Mouse (Mus musculus): ENCODE data around the gene 4930469K13Rik.
A peak's percentile ranks its signal among the peaks of the same experiment; 100 is the strongest.

4930469K13Rik gene

GRCm38 (mm10) chr11:34079542-34080464, 18.6 kb downstream of the 4930469K13Rik start:
- DNase-seq (ENCODE audit: extremely low read depth, low read depth, low spot score): no peak

DNA sequence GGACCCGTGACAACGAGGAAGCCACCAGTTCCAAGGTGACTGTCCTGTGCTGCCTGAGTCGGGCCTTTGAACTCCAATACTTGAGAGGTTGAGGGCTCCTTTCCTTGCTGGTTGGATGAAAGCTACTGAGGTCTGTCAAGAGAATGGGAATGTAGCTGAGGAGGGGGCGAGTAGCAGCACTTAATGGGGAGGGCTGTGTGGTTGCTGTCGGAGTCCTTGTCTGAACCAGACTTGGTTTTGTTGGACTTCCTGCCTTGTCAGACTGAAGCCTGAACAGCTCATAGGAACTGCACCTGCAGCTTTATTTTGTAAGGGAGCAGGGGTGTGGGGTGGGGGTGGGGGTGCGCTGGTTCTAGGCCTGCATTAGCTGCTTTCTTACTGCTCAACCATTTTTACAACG, 19.8 kb downstream of the 4930469K13Rik start:
- DNase-seq (ENCODE audit: extremely low read depth, low read depth, low spot score): no peak

DNA sequence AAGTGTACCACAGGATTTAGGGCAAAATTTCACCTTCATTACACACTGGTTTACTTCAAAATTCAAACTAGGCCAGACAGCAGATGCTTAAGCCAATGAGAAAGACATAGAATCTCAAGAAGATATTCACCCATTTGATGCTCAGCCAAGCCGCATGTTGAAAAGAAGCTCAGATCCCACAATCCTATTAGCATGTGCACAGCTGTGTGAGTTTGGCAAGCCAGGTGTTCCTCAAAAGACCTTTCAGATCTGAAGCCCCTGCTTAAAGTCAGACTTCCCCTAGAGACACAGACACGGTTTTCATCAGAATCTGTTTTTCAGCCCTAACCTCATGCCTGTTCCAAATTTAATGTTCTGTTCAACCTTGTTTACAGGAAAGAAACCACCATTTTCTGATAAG, 20.5 kb downstream of the 4930469K13Rik start:
- DNase-seq (ENCODE audit: extremely low read depth, low read depth, low spot score): no peak

- DNase-seq (ENCODE audit: extremely low read depth, low read depth, low spot score): no peak
These were observed 24.6 kb downstream of the 4930469K13Rik start for GRCm38 (mm10) chr11:34073776-34074175.

DNA sequence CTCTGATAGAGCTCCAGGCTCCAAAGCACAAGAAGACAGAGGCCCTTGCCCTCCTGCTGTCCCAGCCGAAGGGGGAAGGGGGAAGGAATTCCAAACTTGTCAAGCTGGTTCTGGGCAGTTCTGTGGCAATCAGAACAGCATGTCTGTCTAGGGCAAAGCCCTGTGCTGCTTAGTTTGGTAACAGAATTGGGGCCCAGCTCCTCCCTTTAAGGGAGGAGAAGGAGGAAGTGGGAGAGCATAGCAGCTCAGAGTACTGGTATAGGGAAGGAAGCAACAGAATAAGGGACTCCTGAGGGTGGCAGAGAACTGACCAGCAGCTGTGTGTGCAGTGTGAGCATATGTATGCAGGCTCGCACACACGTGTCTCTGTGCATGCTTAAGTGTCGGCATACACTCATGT, 26.0 kb downstream of the 4930469K13Rik start:
- DNase-seq (ENCODE audit: extremely low read depth, low read depth, low spot score): peak; percentile 47

GRCm38 (mm10) chr11:34070596-34070995, 27.8 kb downstream of the 4930469K13Rik start:
- no peak for DNase-seq (ENCODE audit: extremely low read depth, low read depth, low spot score)

GRCm38 (mm10) chr11:34063702-34064485, 34.5 kb downstream of the 4930469K13Rik start:
- no peak for DNase-seq (ENCODE audit: extremely low read depth, low read depth, low spot score)

- no peak for DNase-seq (ENCODE audit: extremely low read depth, low read depth, low spot score)
These were observed 35.1 kb downstream of the 4930469K13Rik start for GRCm38 (mm10) chr11:34063257-34063656.

DNA sequence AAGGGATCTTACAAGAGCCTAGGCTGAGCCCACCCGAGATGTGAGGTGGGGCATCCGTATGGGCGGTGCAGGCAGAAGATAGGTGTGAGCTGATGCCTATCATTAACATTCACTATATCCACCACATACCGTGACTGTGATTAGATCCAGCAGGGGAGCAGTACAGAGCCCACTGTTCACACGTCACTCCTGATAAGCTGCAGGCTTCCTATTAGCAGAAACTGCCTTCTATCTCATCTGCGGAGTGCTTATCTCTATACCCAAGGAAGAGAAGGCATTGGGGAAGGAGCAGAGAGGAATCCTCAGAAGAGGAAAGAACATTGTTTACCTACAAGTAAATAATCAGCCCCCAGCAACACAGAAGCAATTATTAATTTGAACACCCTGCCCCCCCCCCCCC, 36.6 kb downstream of the 4930469K13Rik start:
- DNase-seq (ENCODE audit: extremely low read depth, low read depth, low spot score): no peak

DNA sequence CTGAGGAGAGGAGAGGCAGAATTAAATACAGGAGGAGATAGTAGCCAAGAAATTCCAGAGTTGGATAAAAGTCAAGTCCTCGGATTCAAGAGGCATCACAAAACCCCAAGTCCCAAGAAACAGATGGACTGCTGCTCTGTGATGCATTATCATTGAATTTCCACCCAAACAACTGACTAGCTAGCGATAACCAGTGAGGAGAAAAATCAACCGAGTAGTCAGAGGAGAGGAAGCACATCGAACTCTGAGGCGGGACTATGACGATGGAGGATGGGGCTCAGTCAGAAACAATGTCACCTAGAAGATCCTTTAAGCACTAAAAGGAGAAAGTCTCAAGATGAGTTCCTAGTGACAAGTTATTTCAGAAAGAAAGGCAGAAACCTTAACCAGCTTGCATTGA, 39.4 kb downstream of the 4930469K13Rik start:
- DNase-seq (ENCODE audit: extremely low read depth, low read depth, low spot score): no peak

DNA sequence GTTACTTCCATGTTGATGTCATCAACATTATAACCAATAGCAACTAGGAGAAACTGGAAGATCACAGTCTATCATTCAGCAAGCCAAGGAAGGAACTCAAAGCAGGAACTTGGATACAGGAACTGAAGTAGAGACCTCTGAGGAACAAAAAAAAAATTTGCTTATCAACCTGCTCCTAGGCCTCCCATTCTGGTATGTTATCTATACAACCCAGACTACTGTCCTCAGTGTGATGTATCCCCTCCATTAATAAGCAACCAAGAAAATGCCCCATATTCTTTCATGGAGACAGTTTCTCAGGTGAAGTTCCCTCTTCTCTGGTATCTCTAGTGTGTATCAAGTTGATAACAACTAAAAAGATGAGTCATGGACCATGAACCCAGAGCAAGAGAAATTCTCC, 40.0 kb downstream of the 4930469K13Rik start:
- DNase-seq (ENCODE audit: extremely low read depth, low read depth, low spot score): no peak

- DNase-seq (ENCODE audit: extremely low read depth, low read depth, low spot score): no peak
These were observed 41.6 kb downstream of the 4930469K13Rik start for GRCm38 (mm10) chr11:34056715-34057114.

- no peak for DNase-seq (ENCODE audit: extremely low read depth, low read depth, low spot score)
These were observed 44.2 kb downstream of the 4930469K13Rik start for GRCm38 (mm10) chr11:34054031-34054727.

DNA sequence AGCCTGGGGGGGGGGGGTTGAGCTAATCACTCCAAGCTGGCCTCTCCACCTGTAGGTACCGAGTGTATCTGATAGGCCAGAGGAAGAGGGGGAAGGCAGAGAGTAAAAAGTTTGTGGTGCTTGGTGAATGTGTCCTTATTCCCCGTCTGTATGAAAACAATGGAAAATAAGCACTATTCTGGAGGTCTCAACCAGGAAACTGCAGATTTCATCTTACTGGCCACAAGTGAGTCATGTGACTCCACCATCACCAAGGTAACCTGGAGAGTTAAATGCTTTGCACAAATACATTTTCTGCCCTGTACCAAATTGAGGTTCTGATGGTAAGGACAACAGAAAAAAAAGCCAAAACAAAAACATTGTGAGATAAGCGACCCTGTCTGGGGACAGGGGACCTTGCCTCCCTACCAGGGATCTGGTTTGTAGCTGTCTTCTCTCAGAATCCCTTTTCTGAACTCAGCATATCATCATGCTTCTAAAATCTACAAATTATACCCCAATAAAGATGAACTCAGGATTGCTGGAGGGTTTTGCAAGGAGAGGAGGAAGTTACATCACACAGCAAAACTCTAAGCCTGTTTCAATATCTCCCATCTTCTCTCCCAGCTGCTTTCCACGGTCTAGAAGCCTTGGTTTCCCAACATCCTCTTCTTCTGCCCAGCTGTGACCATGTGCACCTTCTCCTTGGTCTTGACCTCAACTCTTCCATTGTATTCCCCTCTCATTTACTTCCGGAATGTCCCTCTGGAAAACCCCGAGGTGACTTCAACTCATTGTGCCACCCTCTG, 45.1 kb downstream of the 4930469K13Rik start:
- no peak for DNase-seq (ENCODE audit: extremely low read depth, low read depth, low spot score)

GRCm38 (mm10) chr11:34050643-34051042, 47.7 kb downstream of the 4930469K13Rik start:
- no peak for DNase-seq (ENCODE audit: extremely low read depth, low read depth, low spot score)

GRCm38 (mm10) chr11:34050063-34050462, 48.3 kb downstream of the 4930469K13Rik start:
- no peak for DNase-seq (ENCODE audit: extremely low read depth, low read depth, low spot score)

DNA sequence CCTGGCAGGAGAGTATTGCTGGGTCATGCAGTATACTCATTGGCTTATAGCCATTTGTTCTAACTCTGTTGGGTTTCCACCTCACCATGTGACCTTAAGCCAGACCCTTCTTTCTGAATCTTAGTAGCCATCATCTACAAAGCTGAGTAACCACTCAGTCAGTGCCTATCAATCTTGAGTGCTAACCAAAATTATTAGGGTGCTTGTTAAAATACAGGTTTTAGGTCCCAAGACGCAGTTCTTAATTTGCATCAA, 49.3 kb downstream of the 4930469K13Rik start:
- no peak for DNase-seq (ENCODE audit: extremely low read depth, low read depth, low spot score)

GRCm38 (mm10) chr11:34048375-34049124, 49.8 kb downstream of the 4930469K13Rik start:
- DNase-seq (ENCODE audit: extremely low read depth, low read depth, low spot score): no peak

DNA sequence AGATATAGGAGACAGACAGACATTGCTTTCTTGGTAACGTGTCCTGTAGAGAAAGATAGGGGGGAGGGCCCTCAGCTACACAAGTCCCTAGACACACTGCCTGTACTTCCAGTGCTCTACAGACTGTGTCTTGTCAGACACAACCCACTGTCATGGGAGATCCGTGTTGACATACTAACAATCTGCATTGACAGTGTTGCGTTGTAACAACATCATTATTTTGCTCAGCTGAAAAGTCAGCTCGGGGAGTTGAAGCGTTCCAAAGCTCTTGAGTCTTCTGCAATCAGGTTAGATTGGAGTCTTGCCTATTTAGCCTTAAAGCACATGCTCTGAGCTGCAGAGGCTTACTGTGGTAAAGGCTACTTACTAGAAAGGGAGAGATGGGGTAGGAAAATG, 50.8 kb downstream of the 4930469K13Rik start:
- no peak for DNase-seq (ENCODE audit: extremely low read depth, low read depth, low spot score)
